Mouse (Mus musculus) frontal cortex, postnatal 14 days (tissue): Measurements from ENCODE around the gene Tbx3.
A peak's percentile ranks its signal among the peaks of the same experiment; 100 is the strongest.

Experiments used
- DNase-seq, 2 experiments: peaks; one replicate each; pipeline ENCODE4 v3.0.0; 2022; ENCODE audit warnings: low spot score in 2 of 2

Gene Tbx3

DNA sequence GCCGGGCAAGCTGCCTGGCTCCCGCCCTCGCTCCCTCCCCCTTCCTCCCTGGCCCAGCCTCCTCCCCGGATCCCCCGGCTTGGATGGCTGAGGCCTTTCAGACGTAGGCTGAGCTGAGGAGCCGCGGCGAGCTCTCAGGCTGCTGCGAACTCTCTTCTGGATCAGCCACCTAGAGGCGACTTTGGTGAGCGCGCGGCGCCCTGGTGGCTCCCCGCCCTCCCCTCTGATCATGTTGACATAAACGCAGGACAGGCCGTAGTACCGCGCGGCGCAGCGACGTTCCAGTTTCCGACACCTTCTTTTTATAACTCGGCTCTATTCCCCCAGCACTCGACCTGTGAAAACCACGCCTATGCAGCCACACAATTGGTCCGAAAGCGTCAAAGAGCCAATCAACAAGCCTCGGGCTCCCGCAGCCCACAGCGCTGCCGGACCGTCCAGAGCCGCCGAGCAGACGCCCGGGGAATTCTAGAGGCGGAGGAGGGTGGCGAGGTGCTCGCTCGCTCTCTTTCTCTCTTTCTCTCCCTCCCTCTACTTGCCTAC lies at the start of gene Tbx3:
Tbx3 (plus strand) TSS at position 104 of the 543 bp plus-strand sequence.
- peak; percentile 53 to 69 for DNase-seq

DNA sequence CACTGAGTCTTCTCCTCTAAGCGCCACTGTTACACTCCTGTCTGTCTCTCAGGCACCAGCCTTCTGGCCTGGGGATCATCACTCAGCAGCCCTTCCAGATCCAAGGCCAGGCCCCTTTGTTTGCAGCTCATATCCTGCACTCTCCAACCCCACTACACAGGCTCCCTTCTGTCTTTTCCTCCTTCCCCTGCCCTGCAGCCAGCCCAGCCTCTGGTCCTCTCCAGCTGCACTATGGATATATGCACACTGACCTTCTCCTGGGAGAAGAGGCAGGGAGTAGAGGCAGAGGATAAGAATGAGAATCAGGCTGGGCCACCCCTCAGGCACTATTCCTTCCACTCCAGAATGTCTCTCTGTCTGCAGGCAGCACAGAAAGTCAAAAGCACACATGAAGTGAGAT lies 48.4 kb upstream of the Tbx3 start:
- DNase-seq = no peak

DNA sequence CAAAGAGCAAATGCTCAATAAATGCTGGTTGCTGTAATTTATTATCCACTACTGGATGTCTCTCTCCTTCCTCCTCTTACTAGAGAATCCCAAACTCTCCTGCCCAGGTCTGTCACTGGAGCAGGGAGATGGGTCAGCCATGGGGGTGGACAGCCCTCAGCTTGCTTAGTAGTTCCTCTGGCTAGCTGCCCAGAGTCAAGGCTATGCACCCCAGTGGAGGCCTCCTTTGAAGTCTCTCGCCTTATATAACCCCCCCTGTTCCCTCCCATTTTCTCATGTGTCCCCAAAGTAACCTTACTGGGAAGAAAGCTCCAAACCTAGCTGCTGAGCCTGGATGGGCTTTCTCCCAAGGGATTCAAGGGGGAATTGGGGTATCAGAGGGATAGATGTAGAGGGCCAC lies 45.9 kb upstream of the Tbx3 start:
- DNase-seq = no peak

DNA sequence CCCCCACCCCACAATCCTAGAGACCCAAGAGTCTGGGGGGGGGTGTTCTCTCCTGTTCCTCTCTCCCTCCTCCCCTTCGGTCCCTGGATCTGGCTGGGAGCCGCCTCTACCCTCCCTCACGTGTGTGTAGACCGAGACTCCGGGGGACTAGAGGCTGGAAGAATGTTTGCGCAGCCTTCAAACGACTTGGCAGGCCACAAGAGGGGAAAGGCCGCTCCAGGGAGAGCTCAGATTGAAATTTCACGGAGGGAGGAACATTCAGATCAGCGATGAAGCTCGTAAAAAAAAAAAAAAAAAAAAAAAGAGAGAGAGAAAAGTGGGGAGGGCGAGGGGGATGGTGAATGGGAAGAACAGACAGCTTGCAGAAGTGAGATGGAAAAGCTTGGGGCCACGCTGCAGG lies 44.9 kb upstream of the Tbx3 start:
- no peak for DNase-seq

DNA sequence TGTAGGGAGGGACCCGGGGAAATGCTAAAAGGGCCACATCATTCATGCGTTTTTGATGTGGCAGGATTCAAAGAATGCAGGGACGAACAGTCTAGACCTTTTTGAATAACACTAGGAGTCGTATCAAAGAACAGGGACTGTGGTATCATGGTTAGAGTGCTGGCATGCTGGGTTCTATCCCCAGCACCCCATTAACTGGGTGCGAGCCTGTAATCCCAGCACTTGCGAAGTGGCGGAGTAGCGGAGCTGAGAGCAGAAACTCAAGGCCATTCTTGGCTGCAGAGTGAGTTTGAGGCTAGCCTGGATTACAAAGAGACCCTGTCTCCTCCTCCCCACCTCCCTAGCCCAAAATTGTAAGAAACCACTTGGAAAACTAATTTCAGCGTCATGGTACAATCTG lies 44.3 kb upstream of the Tbx3 start:
- no peak for DNase-seq

DNA sequence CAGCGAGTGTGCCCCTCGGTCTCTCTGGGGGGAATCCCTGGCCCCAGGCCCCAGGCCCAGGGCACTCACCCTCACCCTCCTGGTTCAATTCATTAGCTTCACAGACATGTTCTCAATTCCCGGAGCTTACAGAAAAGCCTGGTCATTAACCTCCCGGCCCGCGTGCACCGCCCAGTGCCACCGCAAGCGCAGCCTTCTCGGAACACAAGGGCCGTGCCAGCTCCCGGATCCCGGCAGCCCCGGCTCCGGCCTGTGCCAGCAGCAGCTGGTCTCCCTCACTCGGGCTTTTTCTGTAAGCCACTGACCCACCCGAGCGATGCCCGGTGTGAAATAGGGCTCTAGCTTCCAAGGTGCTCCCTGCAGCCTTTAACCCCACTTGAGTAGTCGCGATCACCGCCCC lies 43.8 kb upstream of the Tbx3 start:
- peak in 1 of 2 experiments; percentile 5 for DNase-seq

DNA sequence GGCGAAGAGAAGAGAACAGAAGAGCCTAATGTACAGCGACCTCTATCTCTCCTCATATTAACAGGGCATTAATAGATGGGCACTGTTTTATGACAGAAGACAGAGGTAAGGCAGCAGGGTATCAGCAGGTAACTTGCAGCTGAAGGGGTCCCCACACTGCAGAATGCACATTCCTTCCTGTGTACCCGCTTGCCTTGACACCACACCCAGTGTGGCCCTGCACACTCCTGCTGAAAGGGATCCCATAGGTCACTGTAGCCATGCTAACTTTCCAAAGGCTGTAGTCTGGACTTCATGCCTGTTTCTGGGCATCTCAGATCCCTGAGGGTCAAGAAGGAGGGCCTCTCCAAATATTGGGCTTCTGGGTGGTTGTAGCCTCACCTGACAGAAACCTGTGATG lies 42.4 kb upstream of the Tbx3 start:
- no peak for DNase-seq

DNA sequence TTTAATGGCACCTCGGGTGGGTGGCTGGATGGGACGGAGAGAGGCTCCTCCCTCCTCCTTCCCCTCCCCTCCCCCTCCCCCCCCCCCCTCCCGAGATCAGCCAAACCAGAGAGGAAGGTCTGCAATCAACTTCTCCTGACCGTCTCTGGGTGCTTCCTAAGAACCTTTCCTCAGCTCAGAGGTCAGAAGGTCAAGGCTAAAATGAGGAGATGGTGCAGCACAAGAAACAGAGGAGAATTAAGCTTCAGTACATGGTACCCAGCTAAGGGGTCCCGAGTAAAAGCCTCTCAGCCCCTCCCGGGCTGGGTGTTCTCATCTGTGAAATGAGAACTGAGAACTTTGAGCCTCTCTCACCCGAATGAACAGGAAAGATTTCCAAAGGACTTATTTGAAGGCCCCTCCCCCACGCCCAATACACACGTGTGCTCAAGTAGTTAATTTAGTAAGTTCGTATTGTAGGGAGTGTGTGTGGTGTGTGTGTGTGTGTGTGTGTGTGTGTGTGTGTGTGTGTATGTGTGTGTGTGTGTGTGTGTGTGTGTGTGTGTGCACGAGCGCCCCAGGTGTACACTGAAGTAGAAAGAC lies 41.6 kb upstream of the Tbx3 start:
- no peak for DNase-seq

DNA sequence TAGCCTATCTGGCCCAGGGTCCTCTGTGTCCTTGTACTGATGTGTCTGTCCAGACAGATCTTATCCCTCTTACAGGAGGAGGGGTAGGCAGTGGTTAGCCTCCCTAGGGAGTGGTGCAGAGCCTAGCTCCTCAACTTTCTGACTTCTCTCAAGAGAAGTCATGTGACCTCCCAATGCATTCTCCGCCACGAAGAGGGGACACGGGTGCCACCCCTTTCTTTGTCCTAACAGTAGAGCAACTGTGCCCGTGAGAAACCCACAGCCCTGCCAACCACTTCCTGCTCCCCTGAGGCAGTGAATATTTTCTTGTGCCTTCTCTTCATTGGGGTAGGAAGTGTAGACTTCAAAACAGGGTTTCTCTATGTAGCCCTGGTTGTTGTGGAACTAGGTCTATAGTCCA lies 36.9 kb upstream of the Tbx3 start:
- no peak for DNase-seq

DNA sequence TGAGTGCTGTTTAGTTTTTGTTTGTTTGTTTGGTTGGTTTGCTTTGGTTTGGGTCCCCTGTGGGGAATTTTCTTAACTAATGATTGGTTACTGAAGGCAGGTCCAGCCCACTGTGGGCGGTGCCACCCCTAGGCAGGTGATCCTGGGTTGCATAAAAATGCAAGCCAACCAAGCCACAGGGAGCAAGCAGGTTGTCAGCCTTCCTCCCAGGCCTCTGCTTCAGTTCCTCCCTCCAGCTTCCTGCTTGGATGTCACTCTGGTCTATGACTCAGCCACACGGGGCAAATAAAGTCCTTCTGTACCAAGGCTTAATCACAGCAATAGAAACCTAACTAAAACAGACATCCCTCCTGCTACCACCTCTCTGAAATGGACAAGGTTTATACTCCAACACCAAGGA lies 35.6 kb upstream of the Tbx3 start:
- no peak for DNase-seq

DNA sequence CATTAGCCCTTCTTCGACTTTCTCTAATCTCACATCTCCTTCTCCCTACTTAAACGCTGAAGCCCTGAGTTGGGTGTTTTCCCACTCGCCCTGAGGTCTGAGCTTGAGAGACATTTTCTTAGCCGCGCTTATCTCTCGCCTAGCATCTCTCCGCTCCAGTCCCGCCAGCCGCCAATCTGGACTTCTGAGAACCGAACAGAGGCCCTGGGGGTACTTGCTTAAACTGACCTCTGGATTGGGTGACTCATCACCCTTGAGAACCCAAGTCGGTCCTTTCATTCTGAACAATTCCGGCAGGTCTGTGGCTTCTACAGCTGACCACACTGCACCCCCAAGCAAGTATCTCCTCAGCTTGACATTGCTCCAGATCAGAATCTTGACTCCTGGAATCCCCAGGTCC lies 32.2 kb upstream of the Tbx3 start:
- DNase-seq = no peak

DNA sequence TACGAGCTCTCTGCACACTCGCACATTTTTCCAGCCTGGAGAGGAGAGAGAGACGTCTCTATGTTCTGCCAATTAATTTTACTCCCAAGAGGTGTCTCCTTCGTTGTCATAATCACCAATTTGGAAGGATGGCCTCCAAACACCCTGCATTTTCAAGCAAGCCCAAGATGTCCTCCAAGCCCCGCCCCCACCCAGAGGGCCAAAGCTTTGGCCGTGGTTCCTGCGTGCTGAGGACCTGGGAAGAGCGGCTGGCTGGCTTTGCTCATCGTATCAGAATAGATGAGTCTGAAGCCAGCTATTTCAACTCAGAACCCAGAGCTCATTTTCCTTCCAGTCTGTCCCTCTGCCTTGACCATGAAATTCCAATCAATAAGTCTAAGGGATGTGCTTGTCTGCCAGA lies 29.4 kb upstream of the Tbx3 start:
- DNase-seq = no peak

DNA sequence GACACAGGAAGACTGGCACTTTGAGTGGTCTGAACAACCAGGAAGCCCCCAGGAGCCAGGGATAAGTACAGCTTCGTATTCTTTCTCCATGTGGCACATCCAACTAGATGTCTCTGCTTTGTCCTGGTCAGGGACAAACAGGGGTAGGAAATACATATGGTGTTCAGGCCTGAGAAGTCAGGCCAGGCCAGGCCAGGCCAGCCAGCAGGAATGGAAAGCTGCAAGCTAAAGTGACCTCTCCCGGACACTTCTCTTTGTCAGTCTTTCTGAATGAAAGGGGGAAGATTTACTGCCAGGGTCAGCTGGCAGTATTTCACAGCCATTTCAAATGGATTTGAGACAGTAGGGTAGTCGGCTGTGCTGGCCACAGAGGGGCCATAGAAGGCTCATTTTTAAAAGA lies 28.8 kb upstream of the Tbx3 start:
- DNase-seq = no peak

DNA sequence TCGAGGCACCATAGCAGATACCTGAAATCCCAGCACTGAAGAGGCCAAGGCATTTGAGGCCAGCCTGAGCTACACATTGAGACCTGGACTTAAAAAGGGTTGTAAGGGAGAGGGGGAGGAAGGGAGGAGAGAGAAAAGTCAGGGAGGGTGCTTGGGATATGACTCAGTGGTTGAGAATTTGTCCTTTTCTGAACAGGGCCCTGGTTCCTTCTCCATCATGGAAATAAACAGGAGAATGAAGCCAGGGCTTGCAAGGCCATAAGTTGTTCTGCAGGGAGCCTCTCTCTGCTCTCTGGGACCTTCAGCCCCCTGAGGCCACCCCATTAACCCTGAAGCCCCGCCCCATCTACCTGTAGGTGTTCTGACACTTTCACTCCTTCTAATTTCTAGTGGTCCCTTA lies 23.5 kb upstream of the Tbx3 start:
- DNase-seq = no peak

DNA sequence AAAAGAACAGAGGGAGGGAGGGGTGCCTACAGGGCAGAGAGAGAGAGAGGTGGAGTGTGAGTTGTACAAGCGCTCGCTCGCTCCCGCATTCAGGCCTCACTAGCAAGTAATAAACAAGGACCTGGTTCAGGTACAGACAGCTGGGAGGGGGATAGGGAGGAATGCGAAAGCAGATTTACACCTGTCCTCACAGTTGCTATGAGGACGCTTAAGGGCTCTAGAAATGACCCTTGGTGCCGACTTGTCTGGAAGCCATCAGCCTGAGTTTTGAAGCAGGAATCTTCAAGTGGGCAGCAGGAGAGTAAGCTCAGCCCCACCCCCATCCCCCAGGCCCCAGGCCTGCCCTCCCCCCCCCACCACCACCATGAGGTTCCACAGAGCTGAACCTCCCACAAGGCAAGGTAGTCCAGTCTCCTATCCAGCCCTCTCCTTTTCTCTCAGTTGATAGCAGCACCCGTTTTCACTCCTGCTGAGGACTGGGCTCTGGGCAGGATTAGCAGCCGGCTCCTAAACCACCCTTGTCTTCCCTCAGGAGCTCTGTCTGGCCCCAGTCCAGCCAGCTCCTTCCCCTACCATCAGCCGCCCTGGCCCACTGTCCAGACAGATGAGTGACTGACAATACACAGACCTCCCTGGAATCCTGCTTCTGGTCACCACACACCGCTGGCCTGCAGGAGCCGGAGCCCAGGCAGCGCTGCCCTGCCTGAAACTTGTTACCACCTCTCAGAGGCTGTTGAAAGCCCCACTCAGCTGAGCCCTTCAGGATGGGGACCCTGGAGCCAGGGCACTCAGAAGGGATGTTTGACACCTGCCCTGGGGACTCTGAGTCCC lies 19.1 kb upstream of the Tbx3 start:
- DNase-seq = no peak

DNA sequence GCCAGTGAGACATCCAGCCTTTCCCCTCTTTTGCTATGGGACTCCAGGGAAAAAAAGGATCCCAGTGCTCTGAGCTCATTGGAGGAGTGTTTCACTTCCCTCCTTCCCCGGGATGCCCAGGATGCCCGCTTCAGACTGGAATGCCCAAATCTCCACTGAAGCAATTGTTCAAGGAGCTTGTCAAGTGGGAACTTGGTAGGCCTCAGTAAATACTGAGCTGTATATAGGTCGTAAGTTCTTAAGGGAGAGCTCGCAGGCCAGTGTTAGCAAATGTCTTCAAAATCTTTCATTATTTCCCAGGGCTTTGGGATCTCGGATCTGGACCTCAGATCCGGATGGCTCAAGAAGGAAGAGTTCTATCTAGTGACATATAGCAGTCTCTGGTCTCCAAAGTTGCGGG lies 14.1 kb upstream of the Tbx3 start:
- no peak for DNase-seq

DNA sequence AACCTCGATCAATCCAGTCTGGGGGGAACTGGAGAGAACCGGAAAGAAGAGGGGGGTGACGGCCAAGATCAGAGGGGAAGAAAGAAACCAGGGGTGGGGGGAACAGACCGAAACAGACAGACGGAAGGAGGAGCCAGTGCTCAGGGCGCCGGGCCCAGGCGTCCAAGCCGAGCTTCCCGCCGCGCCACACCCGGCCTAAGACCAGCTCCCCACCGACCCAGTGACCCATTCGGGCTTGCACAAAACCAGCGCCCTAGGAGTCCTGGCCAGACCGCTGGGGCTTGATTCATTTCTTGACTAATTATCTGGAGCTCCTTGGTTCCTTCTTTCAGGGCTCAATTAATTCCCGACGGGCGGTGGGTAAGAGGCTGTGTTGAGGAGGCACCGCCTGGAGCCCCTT lies 13.6 kb upstream of the Tbx3 start:
- no peak for DNase-seq

DNA sequence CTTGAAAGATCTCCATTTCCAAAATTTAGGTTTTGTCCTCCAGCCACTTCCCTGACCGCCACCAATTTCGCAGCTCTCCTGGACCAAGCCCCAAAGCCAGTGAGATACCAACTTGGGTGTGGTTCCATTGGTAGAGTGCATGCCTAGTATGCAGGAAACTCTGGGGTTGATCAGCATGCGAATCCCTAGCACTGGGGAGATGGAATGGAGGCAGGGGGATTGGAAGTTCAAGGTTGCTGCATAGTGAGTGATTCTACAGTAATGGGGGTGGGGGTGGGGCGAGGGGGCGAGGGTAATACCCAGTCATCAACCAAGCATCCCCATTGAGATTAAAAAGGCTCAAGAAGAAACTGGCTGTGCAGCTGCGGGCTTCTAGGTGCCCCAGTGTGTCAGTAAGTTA lies 13.1 kb upstream of the Tbx3 start:
- no peak for DNase-seq

DNA sequence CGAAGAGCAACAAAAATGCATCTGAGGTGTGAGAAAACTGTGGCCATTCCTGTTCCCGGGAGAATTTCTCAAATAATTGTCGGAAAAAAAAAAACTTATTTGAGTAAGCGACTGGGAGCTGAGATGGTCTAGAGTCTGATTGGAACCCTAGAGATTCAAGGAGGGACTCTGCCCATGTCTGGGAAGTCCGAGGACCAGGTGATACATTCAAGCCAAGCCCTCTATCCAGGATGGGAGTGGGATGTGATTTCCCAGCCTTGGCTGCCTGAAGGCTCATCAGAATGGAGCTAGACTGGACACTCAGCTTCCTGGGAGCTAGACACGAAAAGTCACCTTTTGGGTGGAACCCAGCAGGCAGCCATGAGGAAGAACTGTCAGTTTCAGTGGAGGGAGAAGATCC lies 12.7 kb upstream of the Tbx3 start:
- DNase-seq = no peak

DNA sequence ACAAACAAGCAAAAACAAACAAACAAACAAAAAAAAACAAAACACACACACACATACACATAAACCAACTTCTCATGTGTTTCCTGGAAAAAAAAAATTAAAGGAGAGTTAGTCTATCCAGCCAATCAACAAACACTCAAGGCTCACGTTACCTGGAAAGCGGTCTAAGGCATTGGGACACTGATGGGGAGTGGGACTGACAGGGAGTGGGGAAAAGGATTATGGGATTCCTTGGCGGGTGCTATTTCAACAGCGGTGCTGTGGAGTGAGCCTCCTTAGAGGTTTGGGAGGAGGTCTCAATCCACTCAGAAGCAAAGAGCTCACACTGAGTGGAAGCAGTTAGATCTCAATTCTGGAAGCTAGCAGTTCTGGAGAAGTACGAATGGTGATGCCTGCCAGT lies 12.1 kb upstream of the Tbx3 start:
- no peak for DNase-seq

DNA sequence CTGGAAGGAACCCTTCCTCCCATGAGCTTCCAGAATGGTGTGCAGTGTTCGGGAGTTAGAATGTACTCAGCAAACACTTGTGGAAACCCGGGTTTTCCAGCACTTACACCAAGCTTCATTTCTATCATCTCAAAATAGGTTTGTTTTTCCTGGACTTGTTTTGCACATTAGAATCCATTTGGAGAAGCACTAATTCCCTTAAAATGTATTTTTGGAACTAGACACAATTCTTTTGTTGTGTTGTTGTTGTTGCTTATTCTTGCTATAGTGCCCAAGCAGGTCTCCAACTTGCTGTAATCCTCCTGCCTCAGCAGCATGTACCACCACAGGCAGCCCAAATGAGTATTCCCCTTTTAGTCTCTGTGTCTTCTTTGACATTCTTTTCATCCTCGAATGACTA lies 11.4 kb upstream of the Tbx3 start:
- no peak for DNase-seq

DNA sequence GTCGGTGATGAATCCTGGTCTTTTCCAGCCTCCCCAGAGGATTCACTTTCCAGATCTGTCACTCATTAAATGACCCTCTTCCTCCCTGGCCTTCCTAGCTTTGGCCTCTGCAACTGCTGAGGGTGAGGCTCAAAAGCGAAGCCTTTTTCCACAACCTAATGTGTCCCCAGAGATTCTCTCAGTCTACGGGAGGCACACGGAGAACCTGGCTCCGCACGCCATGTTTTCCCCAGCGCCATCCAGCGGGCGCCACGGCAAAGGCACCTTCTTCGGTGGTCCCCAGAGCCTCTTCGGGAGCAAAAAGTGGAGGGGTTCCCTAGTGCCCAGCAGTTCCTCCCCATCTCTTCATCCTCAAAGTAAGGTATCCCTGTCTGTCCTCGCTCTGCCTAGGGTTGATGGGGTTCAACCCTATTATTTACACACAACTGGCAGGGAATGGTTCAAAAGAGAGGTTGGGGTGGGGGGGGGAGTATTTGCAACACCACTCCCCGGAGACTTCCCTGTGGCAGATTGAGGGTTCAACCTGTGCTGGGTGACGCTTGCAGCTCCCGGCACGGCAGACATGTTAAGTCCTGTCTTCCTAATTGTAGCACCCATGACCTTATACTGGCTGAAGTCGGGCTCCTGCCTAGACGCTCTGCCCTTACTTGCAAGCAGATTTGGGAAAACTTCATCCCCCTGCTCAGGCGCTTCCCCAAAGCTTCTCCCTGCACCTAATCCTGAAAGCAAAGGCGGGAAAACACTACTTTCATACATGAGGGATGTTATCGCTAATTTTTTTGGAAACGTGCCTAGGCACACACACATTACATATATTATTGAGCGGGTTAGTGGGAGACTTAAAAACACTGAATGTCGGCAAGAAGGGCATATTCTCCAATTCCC lies 9.7 kb upstream of the Tbx3 start:
- DNase-seq = no peak

DNA sequence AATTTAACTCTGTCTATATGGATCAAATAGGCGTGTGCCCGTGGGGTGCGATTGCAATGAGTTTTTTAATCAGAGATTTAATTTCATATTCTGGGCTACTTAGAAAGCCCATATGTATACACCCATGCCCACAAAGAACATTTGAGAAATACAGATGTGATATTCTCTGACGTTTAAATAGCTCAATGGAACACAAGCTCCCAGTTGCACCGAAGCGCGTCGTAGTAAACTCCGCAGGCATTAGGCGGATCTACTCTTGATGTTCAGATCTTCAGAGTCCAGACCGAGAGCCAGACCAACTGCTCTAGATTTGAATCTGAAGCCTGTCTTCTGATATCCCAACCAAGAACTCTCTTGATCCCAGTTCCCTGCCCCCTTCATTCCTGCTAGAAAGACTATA lies 9.0 kb upstream of the Tbx3 start:
- DNase-seq = no peak
